Mouse (Mus musculus) erythroblast, adult 5-6 weeks (primary cell): ENCODE results near the gene Fhit. TPM values are rescaled to one million over a fixed set of nuclear protein-coding genes. Genes with fewer than 3 reads are reported as not detected.

Source experiments
- ATAC-seq: replicated peaks from 2 replicates; pipeline ENCODE4 v1.8.0; 2016; ENCODE audit warnings: moderate number of reproducible peaks, mild to moderate bottlenecking, moderate TSS enrichment, inconsistent platforms; ENCODE audit not compliant: poor library complexity, low FRiP score, severe bottlenecking
- total RNA-seq, 2 experiments: library from RNA; stranded (forward) in 1 of 2; stranded (reverse) in 1 of 2; fragments of 150-400 nt in 1 of 2; fragments of 200-764, 138-1000 nt in 1 of 2; gene quantifications; 2 replicates each; pipeline versions ENCODE4 v1.2.3 to v1.2.4; 2015 to 2017; ENCODE audit warnings: low replicate concordance in 2 of 2

Fhit gene
- total RNA-seq, 2 experiments from 2014 or later, result 8.3 TPM; not detected in 1

DNA sequence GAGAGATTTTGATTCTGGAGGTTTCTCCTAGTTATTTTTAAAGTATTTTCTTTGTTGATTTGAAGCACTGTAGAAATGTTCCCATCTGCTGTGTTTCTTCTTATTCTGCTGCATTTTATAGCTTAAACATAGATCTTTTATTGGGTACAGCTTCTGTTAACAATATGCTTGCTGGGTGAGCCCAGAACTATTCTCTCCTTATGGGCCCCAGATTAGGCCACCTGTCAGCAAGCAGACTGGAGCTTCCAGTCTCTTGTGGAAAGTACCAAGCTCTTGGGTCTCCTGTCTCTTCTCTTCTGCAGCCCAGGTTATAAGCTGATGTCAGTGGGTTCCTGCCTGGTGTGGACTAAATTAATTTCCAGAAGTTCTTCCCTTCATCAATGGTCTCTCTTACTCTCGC is 1513.4 kb downstream of the Fhit start:
- ATAC-seq, result no peak

- ATAC-seq, result no peak
These were observed 1515.6 kb downstream of the Fhit start for GRCm38 (mm10) chr14:9646233-9646632.

DNA sequence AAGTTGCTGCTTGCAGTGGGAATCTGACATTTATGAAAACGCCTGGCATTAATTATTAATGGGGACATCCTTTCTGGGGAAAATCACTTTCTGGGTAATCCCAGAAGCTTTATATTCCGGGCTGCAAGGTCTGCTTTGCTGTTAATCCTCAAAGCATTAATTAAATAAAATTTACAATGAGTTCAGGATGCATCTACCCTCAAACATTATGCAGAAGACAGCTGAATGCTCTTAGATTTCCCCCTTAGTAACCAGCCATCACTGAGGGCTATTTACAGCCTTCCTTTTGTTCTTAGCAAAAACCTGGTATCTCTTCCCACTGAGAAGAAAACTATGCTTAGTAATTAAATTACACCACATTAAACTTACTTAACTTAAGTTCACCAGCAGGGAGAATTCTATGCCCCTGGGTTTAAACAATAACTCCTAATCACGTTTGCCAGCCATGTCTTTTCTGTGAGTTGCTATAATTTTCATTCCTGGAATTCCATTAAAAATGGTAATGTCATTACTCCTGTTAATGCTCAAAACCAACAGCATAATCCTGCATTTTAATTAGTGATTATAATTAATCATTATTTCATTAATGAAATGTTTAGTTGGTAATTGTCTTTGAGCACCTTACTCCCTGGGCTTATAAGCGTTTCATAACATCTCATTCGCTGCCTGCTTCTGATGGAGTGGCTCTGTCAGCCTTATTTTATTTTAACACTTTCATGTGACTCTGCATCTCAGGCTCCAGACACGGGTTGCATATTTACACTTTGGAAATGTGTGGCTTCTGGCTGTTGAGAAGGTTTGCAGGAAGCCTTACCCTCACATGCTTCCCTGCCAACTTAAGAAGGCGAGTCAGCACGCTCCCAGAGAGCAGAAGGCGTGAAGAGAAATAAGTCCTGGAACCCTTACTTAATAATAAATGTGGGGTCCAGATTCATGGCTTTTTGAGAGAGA is 1517.3 kb downstream of the Fhit start:
- no peak for ATAC-seq

DNA sequence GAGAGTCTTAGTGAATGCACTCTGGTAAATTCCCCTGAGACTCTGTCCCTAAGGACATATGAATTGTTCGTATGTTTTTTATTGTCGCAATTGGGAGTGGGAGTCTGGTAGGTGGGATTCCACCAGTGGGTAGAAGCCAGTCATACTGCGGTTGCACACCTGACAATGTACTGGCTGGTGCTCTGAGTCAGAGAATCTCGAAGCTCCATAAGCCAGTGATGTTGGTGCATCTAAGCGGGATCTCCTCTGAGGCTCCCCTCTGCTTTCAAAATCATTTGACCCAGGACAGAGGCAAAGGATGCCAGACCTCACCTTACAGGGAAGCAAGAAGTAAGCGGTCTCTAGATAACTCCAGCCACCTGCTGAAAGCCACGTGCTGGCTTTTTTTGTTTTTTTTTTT is 1518.1 kb downstream of the Fhit start:
- ATAC-seq, result no peak

DNA sequence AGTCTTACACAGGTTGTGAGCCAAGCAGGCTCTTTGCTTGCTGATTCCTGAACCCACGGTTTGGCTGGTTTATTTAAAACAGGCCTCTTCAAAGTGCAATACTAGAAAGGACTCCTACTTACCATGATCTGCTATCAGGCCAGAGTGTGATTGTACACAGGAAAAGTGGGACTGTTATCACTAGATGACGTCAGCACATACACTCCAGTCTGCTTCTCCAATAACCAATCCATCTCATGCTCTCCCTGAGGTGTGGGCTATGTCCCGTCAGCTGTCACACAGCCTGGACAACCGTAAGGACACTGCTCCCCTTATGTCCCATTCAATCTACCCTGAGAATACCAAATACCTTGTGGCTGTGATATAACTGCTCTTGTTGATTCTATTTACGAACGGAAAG is 1519.2 kb downstream of the Fhit start:
- ATAC-seq, result no peak

GRCm38 (mm10) chr14:9642068-9642467 is 1519.8 kb downstream of the Fhit start:
- ATAC-seq, result no peak

DNA sequence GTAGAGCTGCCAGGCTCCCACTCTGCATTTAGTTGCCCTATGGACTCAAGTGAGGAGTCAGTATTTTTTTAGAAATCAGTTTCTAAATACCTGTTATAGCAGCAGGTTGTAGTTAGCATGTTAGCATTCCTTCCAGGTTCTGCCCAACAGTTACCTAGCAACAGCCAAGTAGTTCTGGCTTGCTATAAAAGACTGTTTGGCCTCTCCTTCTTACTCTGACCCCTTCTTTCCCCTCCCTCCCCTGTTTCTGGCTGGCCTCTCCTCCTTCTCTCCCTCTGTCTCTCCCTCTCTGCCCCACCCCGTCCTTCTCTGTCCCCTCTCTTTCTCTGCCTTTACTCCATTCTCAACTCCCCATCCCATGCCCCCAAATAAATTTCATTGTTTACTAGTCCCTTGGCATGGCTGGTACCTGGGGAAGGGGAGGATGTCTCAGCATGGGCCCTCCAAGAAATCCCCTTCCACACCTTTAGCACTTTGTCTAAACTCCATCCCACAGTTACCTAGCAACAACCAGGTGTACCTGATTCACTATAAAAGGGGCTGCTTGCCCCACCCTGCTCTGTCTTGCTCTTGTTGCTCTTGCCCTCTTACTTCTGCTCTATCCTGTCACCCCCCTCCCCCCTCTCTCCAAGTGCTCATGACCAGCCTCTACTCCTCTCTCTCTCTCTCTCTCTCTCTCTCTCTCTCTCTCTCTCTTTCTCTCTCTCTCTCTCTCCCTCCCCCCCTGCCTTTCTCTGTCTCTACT is 1527.4 kb downstream of the Fhit start:
- ATAC-seq, result no peak

- ATAC-seq, result no peak
These were observed 1529.3 kb downstream of the Fhit start for GRCm38 (mm10) chr14:9632537-9632936.

DNA sequence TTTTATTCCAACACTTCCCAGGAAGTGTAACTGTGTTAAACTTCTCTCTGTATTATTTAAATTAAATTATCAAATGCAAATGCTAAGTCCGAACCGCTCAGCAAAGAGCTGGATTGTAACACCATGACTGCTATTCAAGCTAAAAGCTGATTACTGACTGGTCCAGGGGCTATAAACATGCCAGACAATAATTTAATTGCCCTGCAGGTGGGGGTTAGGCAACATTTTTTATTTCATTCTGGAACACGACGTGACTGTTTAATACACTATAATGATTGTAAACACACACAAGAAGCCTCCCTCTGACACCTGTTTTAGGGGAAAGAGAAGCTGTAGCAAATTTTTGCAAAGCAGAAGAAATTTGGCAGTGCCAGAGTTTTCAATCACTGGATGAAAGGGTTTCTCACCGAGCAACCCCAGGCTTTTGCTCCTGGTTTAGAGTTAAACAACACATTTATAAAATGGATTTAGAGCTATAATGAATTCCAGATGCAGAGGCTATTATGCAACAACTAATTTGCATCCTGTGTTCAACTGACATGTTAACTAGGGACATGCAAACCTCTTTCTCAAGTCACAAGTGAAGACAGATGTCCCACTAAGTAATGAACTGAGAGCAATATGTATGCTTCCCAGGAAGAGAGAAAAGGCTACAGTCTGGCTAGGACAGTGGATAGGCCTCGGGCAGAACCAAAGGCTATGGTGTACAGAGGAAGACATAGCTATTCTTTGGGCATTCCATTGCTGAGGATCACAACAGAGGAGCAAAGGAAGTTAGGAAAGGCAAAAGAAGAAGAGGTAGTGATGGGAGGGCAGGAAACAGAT is 1538.4 kb downstream of the Fhit start:
- no peak for ATAC-seq

DNA sequence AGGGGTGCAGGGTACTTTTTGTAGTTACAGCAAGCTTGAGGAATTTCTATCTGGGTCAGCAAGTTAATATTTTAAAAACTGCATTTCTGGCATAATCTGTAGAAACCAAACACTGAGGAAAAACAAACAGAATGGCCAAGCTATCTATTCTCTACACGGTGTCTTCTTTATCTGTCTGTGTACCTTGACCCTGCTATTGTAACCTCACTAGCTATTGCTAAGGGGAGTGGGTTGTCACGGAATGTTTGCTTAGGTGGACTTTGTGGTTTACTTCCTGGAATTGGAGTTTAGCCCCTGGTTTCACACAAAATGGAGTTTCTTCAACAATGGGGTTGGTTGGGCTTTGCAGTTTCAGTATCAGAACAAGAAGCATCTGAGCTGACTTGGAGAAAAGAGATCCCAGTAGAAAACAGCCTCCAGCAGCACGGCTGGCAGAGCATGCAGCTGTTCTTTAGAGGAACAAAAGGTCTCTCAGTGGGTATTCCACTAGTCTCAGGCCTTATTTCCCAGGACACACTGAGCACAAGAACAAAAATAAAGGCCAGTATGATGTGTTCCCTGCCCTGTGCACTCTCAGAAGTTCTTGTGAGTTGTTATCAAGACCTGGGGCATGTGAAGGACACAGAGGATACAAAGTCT is 1540.8 kb downstream of the Fhit start:
- ATAC-seq, result no peak

- no peak for ATAC-seq
These were observed 1542.0 kb downstream of the Fhit start for GRCm38 (mm10) chr14:9619840-9620239.

GRCm38 (mm10) chr14:9613126-9613525 is 1548.7 kb downstream of the Fhit start:
- ATAC-seq, result no peak

DNA sequence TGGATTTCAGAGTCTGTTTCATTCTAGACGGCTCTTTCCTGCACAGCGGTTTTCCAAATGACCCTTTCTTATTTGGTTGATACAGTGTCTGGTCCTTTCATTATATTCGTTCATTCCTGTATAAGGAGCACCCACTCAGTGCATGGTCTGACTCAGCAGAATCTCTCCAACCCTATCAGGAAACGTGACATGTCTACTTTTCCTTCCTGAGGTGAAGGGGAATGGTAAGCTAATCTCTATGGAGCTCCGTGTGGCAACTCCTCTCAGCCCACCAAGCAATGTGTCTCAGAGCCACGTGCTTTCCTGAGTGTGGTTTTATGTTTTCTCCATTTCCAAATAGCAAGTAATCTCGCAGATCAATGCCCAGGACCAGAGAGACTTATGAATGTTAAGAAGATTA is 1552.7 kb downstream of the Fhit start:
- ATAC-seq, result no peak

DNA sequence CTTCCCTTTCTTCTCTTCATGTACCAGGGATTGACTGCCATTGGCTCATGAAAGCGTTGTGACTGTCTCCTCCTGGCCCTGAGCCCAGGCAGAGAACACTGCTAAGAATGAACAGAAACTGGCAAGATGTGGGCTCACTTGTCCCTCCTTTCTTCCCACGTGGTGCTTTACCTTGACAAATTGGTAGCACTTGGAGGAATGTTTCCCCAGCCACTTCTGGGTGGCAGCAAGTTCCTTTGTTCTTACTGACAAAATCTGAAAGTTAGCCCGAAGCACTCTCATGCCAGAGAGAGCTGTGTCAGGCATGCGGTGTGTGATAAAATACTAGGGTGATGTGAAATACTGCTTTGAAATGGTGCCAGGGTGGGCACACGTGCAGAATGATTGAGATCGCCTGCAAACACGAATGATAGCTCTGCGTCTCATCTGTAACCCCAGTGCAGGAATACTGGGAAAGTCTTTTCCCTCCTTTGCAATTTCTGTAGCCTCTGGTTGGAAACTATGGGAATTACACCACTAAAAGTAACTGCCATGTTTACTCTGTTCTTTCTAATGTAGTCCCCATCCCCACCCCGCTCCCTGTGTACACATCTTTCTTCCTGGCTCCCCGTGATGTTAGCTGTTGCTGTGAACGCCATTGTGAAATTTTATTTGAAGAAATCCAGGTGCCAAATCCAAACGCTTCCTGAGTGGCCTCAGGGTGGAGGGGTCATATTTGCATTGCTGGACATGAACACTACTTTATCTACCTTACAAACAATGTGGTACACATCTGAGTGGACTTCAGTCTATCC is 1555.1 kb downstream of the Fhit start:
- no peak for ATAC-seq

- no peak for ATAC-seq
These were observed 1561.6 kb downstream of the Fhit start for GRCm38 (mm10) chr14:9600271-9600670.

DNA sequence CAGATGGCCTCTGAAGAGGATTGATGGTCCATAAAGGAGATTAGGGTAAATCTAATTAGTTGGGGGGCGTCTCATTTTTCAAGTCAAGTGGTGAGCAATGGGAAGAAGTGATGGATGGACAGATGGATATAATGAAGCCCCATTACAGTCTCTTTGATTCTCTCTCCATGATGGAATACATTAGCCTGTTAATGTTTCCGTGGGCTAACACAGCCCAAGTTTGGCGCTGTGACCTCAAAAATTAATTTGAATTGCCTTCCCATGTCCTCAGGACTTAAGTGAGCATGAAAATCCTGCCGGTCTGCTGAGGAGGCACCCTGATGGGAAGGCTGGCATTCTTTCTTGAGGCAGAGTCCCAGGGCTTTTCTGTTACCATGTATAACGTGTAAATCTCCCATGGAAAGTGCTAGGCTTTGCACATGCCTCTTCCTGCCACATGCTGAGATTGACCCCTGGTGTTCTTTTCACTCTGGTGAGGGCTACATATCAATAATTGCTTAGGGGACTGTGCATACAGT is 1564.3 kb downstream of the Fhit start:
- no peak for ATAC-seq

DNA sequence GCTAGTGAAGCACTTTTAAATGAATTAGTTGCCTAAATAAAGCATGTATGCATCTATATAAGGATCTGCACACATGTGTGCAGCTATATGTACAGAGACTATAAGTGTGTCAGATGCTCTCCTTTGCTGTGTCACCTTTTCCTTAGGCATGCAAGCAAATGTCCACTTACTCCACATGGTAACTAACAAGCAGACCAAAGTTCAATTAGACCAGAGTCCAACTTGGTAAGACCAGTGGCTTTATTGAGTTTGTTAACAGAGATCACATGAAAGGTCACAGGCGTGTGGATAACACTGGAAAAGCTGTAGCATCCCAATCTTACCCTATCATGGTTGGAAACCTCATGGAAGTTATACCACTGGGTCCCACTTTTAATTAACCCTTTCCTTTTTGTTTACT is 1572.7 kb downstream of the Fhit start:
- ATAC-seq, result no peak

DNA sequence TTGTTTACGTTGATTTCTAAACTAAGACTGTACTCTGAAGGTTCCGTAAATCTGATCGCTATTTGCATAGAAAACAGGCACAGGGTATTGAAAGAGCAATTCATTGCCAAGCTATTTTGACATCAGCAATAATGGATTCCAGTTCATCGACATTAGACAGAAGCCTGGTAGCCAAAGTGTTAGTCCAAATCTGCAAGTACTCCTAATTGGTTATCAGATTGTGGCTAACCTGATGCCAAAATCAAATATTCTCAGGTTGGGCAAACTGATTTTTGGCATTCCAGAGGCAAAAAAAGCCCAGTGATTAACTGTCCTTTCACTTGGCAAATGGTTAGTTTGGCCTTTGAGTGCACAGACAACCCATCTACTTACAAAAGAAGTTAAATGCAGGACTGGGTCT is 1573.9 kb downstream of the Fhit start:
- ATAC-seq, result no peak
